Mouse (Mus musculus): ENCODE results near the gene Arfgef3.

DNA sequence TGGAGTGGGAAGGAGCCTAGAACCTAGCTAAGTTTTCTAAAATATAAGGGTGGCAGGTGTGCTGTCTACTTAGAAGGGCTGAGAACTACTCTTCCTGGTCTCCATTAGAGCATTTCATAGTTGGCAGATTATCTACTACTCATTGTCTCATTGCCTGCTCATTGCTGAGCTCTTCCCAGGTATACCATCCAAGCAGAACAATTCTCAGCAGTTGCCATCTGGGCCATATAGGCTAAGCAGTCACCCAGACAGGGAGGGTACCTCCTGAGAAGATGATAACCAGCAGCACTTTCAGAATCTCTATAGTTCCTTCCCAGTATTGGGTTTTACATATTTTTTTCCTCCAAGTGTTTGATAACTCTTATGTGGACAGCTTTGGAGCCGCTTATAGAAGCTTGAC, 86.2 kb downstream of the Arfgef3 start:
- TF ChIP-seq CTCF (IDR thresholded peaks at IDR 0.05; ENCODE audit: extremely low read depth, insufficient read depth, low read length) (no peak), POLR2A (IDR thresholded peaks at IDR 0.05; ENCODE audit: extremely low read depth, insufficient read depth, low read length) (no peak)
